Mouse (Mus musculus) cerebellum, adult 2 months (tissue): ENCODE data around the gene P2ry14. TPM values are rescaled to one million over a fixed set of nuclear protein-coding genes. Genes with fewer than 3 reads are reported as not detected.

Experiments used
- DNase-seq, 2 experiments: peaks; one replicate each; pipeline ENCODE4 v3.0.0; 2021
- H3K27ac ChIP-seq: fragments of 200-500 bp; 2 replicates; pipeline ENCODE4 v1.5.1; 2012; ENCODE audit warnings: low read length, control low read depth, inconsistent platforms; ENCODE audit not compliant: insufficient read depth
- H3K27me3 ChIP-seq: fragments of 200-500 bp; 2 replicates; pipeline ENCODE4 v1.6.1; 2012; ENCODE audit warnings: inconsistent platforms, mild to moderate bottlenecking, low read length, moderate library complexity; ENCODE audit not compliant: control insufficient read depth, insufficient read depth
- H3K4me1 ChIP-seq: fragments of 200-500 bp; 2 replicates; pipeline ENCODE4 v1.6.1; 2011; ENCODE audit warnings: low read length; ENCODE audit not compliant: control insufficient read depth, insufficient read depth
- H3K4me3 ChIP-seq: fragments of 200-500 bp; replicated peaks from 2 replicates; pipeline ENCODE3; 2011; ENCODE audit warnings: mild to moderate bottlenecking, low read depth, low read length, control low read depth; ENCODE audit not compliant: insufficient read depth
- CTCF ChIP-seq: fragments of 200-500 bp; IDR thresholded peaks from 2 replicates; pipeline ENCODE4 v1.5.1; 2011; ENCODE audit warnings: low read depth, mild to moderate bottlenecking, control low read depth, low read length, moderate library complexity, borderline replicate concordance; ENCODE audit not compliant: insufficient read depth
- POLR2A ChIP-seq: fragments of 200-500 bp; IDR thresholded peaks from 2 replicates; pipeline ENCODE4 v1.6.1; 2011; ENCODE audit warnings: low read length, control low read depth, borderline replicate concordance; ENCODE audit not compliant: insufficient read depth
- WGBS: fragments of 180-500 bp; shearing (Covaris S2); methylation state at CpG from one replicate; pipeline ENCODE4 v1.1.7; 2018; 5-methylcytosine and 5-hydroxymethylcytosine counted together
- polyA plus RNA-seq: library from polyadenylated mRNA; depleted of rRNA; stranded (reverse); fragments of >200 nt; gene quantifications from 2 replicates; pipeline ENCODE4 v1.2.3, GENCODE M21; 2012; rRNA removed

Gene P2ry14
- 3.4 and 4.2 TPM in 2 replicates for polyA plus RNA-seq

GRCm38 (mm10) chr3:59153424-59153823, at the start of gene P2ry14:
Gene P2ry14 (minus strand): TSS chr3:59153618.
- TF ChIP-seq POLR2A = no peak
- no peak for TF ChIP-seq CTCF
- Histone ChIP-seq H3K27me3 (no peaks in the 10 kb centered on the region), H3K4me3 (no peak within 1 kb of the TSS), H3K4me1 (no peaks in the 10 kb centered on the region), H3K27ac (no peak within 1 kb of the TSS)
- WGBS = 89% methylated on average over 5 of the region's 5 CpGs
- no peak for DNase-seq

- Histone ChIP-seq H3K4me1 (peaks cover 5% of the 10 kb centered on the region), H3K27me3 (no peaks in the 10 kb centered on the region), H3K4me3 (no peak overlapping the region), H3K27ac (no peak overlapping the region)
- peak in 1 of 2 experiments; percentile 36 for DNase-seq
- TF ChIP-seq POLR2A (no peak), CTCF (no peak)
- 31% methylated on average over 4 of the region's 4 CpGs for WGBS
Observed at GRCm38 (mm10) chr3:59197329-59197948, 44.0 kb upstream of the P2ry14 start.

GRCm38 (mm10) chr3:59194938-59195337, 41.5 kb upstream of the P2ry14 start, which contains the start of gene Gpr87:
Gene Gpr87 (minus strand): TSS chr3:59195104.
- Histone ChIP-seq H3K4me1 (peaks cover 5% of the 10 kb centered on the region), H3K27ac (no peak within 1 kb of the TSS), H3K27me3 (no peaks in the 10 kb centered on the region), H3K4me3 (no peak within 1 kb of the TSS)
- DNase-seq = no peak
- TF ChIP-seq POLR2A = no peak
- TF ChIP-seq CTCF = no peak
- 92% methylated on average over 7 of the region's 7 CpGs for WGBS

- no peak overlapping the region for H3K4me3 ChIP-seq
- peaks cover 5% of the 10 kb centered on the region for H3K4me1 ChIP-seq
- no peak for DNase-seq
- TF ChIP-seq POLR2A = no peak
- no peak for TF ChIP-seq CTCF
- 92% methylated on average over 7 of the region's 7 CpGs for WGBS
- H3K27ac ChIP-seq = no peak overlapping the region
- no peaks in the 10 kb centered on the region for H3K27me3 ChIP-seq
Observed at GRCm38 (mm10) chr3:59194099-59194498, 40.7 kb upstream of the P2ry14 start.

- DNase-seq = no peak
- WGBS = 97% methylated on average over 6 of the region's 6 CpGs
- Histone ChIP-seq H3K27ac (no peak overlapping the region), H3K4me3 (no peak overlapping the region), H3K4me1 (no peaks in the 10 kb centered on the region), H3K27me3 (no peaks in the 10 kb centered on the region)
- no peak for TF ChIP-seq POLR2A
- no peak for TF ChIP-seq CTCF
Observed at GRCm38 (mm10) chr3:59191674-59192073, 38.3 kb upstream of the P2ry14 start.

- WGBS = 79% methylated on average over 4 of the region's 4 CpGs
- Histone ChIP-seq H3K27ac (no peak overlapping the region), H3K4me3 (no peak overlapping the region), H3K27me3 (no peaks in the 10 kb centered on the region), H3K4me1 (no peaks in the 10 kb centered on the region)
- DNase-seq = no peak
- TF ChIP-seq POLR2A (no peak), CTCF (no peak)
Observed at GRCm38 (mm10) chr3:59187336-59187735, 33.9 kb upstream of the P2ry14 start.

- 95% methylated on average over 4 of the region's 4 CpGs for WGBS
- no peak for DNase-seq
- H3K4me1 ChIP-seq = peaks cover 4% of the 10 kb centered on the region
- no peak overlapping the region for H3K4me3 ChIP-seq
- H3K27me3 ChIP-seq = no peaks in the 10 kb centered on the region
- no peak overlapping the region for H3K27ac ChIP-seq
- TF ChIP-seq POLR2A (no peak), CTCF (no peak)
Observed at GRCm38 (mm10) chr3:59185662-59186061, 32.2 kb upstream of the P2ry14 start.

- no peaks in the 10 kb centered on the region for H3K27me3 ChIP-seq
- no peak overlapping the region for H3K4me3 ChIP-seq
Observed at GRCm38 (mm10) chr3:59182129-59182528, 28.7 kb upstream of the P2ry14 start.

More at GRCm38 (mm10) chr3:59182129-59182528, 28.7 kb upstream of the P2ry14 start:
- DNase-seq = no peak
- TF ChIP-seq POLR2A = no peak
- no peak for TF ChIP-seq CTCF
- Histone ChIP-seq H3K27ac (no peak overlapping the region), H3K4me1 (peaks cover 13% of the 10 kb centered on the region)
